Mouse (Mus musculus) embryo, embryonic 11.5 days (tissue): ENCODE measurements around the gene Zfp626.
"Not testable (repeated sequence)": the region's sequence is repeated elsewhere in the genome, so short reads cannot be mapped to it uniquely, and the experiment has no call there.

Experiments used
- DNase-seq: peaks from one replicate; pipeline ENCODE4 v3.0.0-alpha.2; 2012; ENCODE audit warnings: low read depth, low spot score

Zfp626 gene

GRCm38 (mm10) chr7:27860396-27861235, 53.6 kb downstream of the Zfp626 start:
- DNase-seq: peak; percentile 43

GRCm38 (mm10) chr7:27862578-27862977, 55.6 kb downstream of the Zfp626 start:
- DNase-seq: not testable (repeated sequence)
